Mouse (Mus musculus) heart, embryonic 16.5 days (tissue): ENCODE measurements around the gene Elavl4. TPM values are rescaled to one million over a fixed set of nuclear protein-coding genes. Genes with fewer than 3 reads are reported as not detected.

Source experiments
- ATAC-seq: fragments of 200-750 bp; cut with Nextera tagmentation; replicated peaks from 2 replicates; pipeline ENCODE4 v1.8.0; 2017; ENCODE audit warnings: moderate number of reproducible peaks; ENCODE audit not compliant: insufficient read depth, low FRiP score; ENCODE audit errors: extremely low read depth
- H3K27ac ChIP-seq: fragments of 300-500 bp; sonication (generic); 2 replicates; pipeline ENCODE4 v1.5.1; 2014; ENCODE audit warnings: mild to moderate bottlenecking, low read length, control low read depth, moderate library complexity
- H3K27me3 ChIP-seq: fragments of 300-500 bp; sonication (generic); 2 replicates; pipeline ENCODE4 v1.6.1; 2014; ENCODE audit warnings: low read length, mixed read lengths; ENCODE audit not compliant: control insufficient read depth, insufficient read depth
- H3K36me3 ChIP-seq: fragments of 300-500 bp; sonication (generic); 2 replicates; pipeline ENCODE4 v1.6.1; 2014; ENCODE audit not compliant: control insufficient read depth, insufficient read depth
- H3K4me1 ChIP-seq: fragments of 300-500 bp; sonication (generic); 2 replicates; pipeline ENCODE4 v1.6.1; 2014; ENCODE audit warnings: low read length, mixed read lengths; ENCODE audit not compliant: control insufficient read depth, insufficient read depth
- H3K4me2 ChIP-seq: fragments of 300-500 bp; sonication (generic); 2 replicates; pipeline ENCODE4 v1.6.1; 2014; ENCODE audit warnings: low read depth, mild to moderate bottlenecking, control low read depth, low read length
- H3K4me3 ChIP-seq: fragments of 300-500 bp; sonication (generic); 2 replicates; pipeline ENCODE4 v1.5.1; 2014; ENCODE audit warnings: mild to moderate bottlenecking, control low read depth, low read length
- H3K9ac ChIP-seq: fragments of 300-500 bp; sonication (generic); 2 replicates; pipeline ENCODE4 v1.6.1; 2014; ENCODE audit warnings: low read length, control low read depth
- H3K9me3 ChIP-seq: fragments of 300-500 bp; sonication (generic); replicated peaks from 2 replicates; pipeline ENCODE4 v1.6.1; 2016; ENCODE audit warnings: low read length; ENCODE audit not compliant: control insufficient read depth
- WGBS: fragments of 180-500 bp; shearing (Covaris S2); extraction: QIAGEN DNeasy Blood & Tissue Kit; methylation state at CpG from one replicate; pipeline ENCODE4 v1.1.7; 2014; 5-methylcytosine and 5-hydroxymethylcytosine counted together
- polyA plus RNA-seq: library from polyadenylated mRNA; unstranded; fragments of >200 nt; fragmentation: Nextera tagmentation; extraction: Ambion mirVana; gene quantifications from 2 replicates; pipeline ENCODE4 v1.2.1, GENCODE M21; 2015

Elavl4 gene
- polyA plus RNA-seq, 1 experiment from 2014 or later, result 3.5 TPM

- H3K9ac ChIP-seq, result no peak overlapping the region
- no peak overlapping the region for H3K4me3 ChIP-seq
- no peak overlapping the region for H3K4me2 ChIP-seq
- peaks cover 13% of the 10 kb centered on the region for H3K4me1 ChIP-seq
- no peaks in the 10 kb centered on the region for H3K36me3 ChIP-seq
- no peak overlapping the region for H3K27ac ChIP-seq
- ATAC-seq, result 0 out of 2 replicates have a peak, but pooled peaks have one; percentile 24
- H3K9me3 ChIP-seq, result no peaks in the 10 kb centered on the region
- no peaks in the 10 kb centered on the region for H3K27me3 ChIP-seq
- WGBS, result 52% methylated on average over 5 of the region's 5 CpGs
These were observed 138.0 kb downstream of the Elavl4 start for GRCm38 (mm10) chr4:110213666-110214065.

GRCm38 (mm10) chr4:110210246-110210645, 141.5 kb downstream of the Elavl4 start:
- H3K9me3 ChIP-seq, result no peaks in the 10 kb centered on the region
- no peak overlapping the region for H3K4me3 ChIP-seq
- no peak overlapping the region for H3K9ac ChIP-seq
- peaks cover 5% of the 10 kb centered on the region for H3K4me1 ChIP-seq
- WGBS, result 81% methylated on average over 5 of the region's 5 CpGs
- no peak for ATAC-seq
- H3K4me2 ChIP-seq, result no peak overlapping the region
- H3K36me3 ChIP-seq, result no peaks in the 10 kb centered on the region
- no peaks in the 10 kb centered on the region for H3K27me3 ChIP-seq
- no peak overlapping the region for H3K27ac ChIP-seq

- Histone ChIP-seq H3K27me3 (no peaks in the 10 kb centered on the region), H3K4me3 (no peak overlapping the region), H3K4me1 (peaks cover 2% of the 10 kb centered on the region), H3K4me2 (no peak overlapping the region), H3K36me3 (no peaks in the 10 kb centered on the region), H3K27ac (no peak overlapping the region), H3K9ac (no peak overlapping the region), H3K9me3 (no peaks in the 10 kb centered on the region)
- ATAC-seq, result no peak
- 81% methylated on average over 5 of the region's 5 CpGs for WGBS
These were observed 142.1 kb downstream of the Elavl4 start for GRCm38 (mm10) chr4:110209613-110210012.

GRCm38 (mm10) chr4:110201680-110202079, 150.0 kb downstream of the Elavl4 start:
- Histone ChIP-seq H3K9me3 (no peaks in the 10 kb centered on the region), H3K4me2 (no peak overlapping the region), H3K27me3 (no peaks in the 10 kb centered on the region), H3K27ac (no peak overlapping the region), H3K4me1 (peaks cover 15% of the 10 kb centered on the region), H3K9ac (no peak overlapping the region), H3K4me3 (no peak overlapping the region), H3K36me3 (no peaks in the 10 kb centered on the region)
- no peak for ATAC-seq
- WGBS, result 75% methylated on average over 3 of the region's 3 CpGs

- H3K27me3 ChIP-seq, result no peaks in the 10 kb centered on the region
- WGBS, result 70% methylated on average over 5 of the region's 5 CpGs
- no peak overlapping the region for H3K4me2 ChIP-seq
- H3K9me3 ChIP-seq, result no peaks in the 10 kb centered on the region
- H3K36me3 ChIP-seq, result no peaks in the 10 kb centered on the region
- H3K9ac ChIP-seq, result no peak overlapping the region
- no peak for ATAC-seq
- no peak overlapping the region for H3K4me3 ChIP-seq
- H3K4me1 ChIP-seq, result peaks cover 15% of the 10 kb centered on the region
- H3K27ac ChIP-seq, result no peak overlapping the region
These were observed 151.8 kb downstream of the Elavl4 start for GRCm38 (mm10) chr4:110199897-110200296.

GRCm38 (mm10) chr4:110198600-110198999, 153.1 kb downstream of the Elavl4 start:
- Histone ChIP-seq H3K9me3 (no peaks in the 10 kb centered on the region), H3K4me1 (peaks cover 15% of the 10 kb centered on the region), H3K4me2 (no peak overlapping the region), H3K4me3 (no peak overlapping the region), H3K9ac (no peak overlapping the region), H3K27ac (no peak overlapping the region), H3K36me3 (no peaks in the 10 kb centered on the region), H3K27me3 (no peaks in the 10 kb centered on the region)
- whole genome bisulfite sequencing, result 49% methylated on average over 2 of the region's 2 CpGs
- ATAC-seq, result no peak

GRCm38 (mm10) chr4:110177263-110177662, 174.4 kb downstream of the Elavl4 start:
- no peak overlapping the region for H3K9ac ChIP-seq
- no peak for ATAC-seq
- H3K27ac ChIP-seq, result no peak overlapping the region
- no peaks in the 10 kb centered on the region for H3K4me1 ChIP-seq
- 80% methylated on average over 2 of the region's 2 CpGs for WGBS
- H3K36me3 ChIP-seq, result no peaks in the 10 kb centered on the region
- H3K27me3 ChIP-seq, result no peaks in the 10 kb centered on the region
- H3K4me2 ChIP-seq, result no peak overlapping the region
- no peak overlapping the region for H3K4me3 ChIP-seq
- no peaks in the 10 kb centered on the region for H3K9me3 ChIP-seq

GRCm38 (mm10) chr4:110172028-110172427, 179.7 kb downstream of the Elavl4 start:
- Histone ChIP-seq H3K9me3 (no peaks in the 10 kb centered on the region), H3K4me2 (no peak overlapping the region), H3K4me1 (no peaks in the 10 kb centered on the region), H3K9ac (no peak overlapping the region), H3K4me3 (no peak overlapping the region), H3K36me3 (no peaks in the 10 kb centered on the region), H3K27me3 (no peaks in the 10 kb centered on the region), H3K27ac (no peak overlapping the region)
- WGBS, result 65% methylated on average over 5 of the region's 5 CpGs
- no peak for ATAC-seq

- Histone ChIP-seq H3K27me3 (no peaks in the 10 kb centered on the region), H3K4me2 (no peak overlapping the region), H3K9me3 (no peaks in the 10 kb centered on the region), H3K4me1 (no peaks in the 10 kb centered on the region), H3K36me3 (no peaks in the 10 kb centered on the region), H3K4me3 (no peak overlapping the region), H3K9ac (no peak overlapping the region), H3K27ac (no peak overlapping the region)
- ATAC-seq, result no peak
- 71% methylated on average over 5 of the region's 5 CpGs for WGBS
These were observed 186.5 kb downstream of the Elavl4 start for GRCm38 (mm10) chr4:110165217-110165616.

GRCm38 (mm10) chr4:110161600-110161999, 190.1 kb downstream of the Elavl4 start:
- Histone ChIP-seq H3K9ac (no peak overlapping the region), H3K4me1 (no peaks in the 10 kb centered on the region), H3K27ac (no peak overlapping the region), H3K27me3 (no peaks in the 10 kb centered on the region), H3K4me3 (no peak overlapping the region), H3K9me3 (no peaks in the 10 kb centered on the region), H3K36me3 (no peaks in the 10 kb centered on the region), H3K4me2 (no peak overlapping the region)
- ATAC-seq, result no peak
- WGBS, result 61% methylated on average over 3 of the region's 3 CpGs
